Mouse (Mus musculus): ENCODE measurements around the gene Ulk4.
"Not testable (repeated sequence)": the region's sequence is repeated elsewhere in the genome, so short reads cannot be mapped to it uniquely, and the experiment has no call there.

The Ulk4 gene

DNA sequence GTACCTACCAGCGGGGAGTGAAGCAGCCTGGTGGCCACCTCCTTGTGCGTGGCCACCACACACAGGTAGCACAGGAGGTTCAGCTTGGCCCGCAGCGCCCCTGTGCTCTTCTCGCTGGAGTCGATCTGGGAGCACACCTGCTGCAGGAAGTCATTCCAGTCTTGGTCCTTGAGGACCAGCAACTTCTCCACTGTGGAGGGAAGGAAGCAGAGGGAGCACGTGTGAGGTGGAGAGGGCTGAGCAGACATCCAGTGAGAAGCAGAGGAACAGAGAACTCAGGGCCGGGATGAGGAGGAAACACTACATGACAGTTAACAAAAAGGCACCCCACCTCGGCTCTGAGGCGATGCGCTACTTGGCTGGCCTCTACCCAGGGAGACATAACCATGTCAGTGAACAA is 26.1 kb downstream of the Ulk4 start:
- no peak for DNase-seq (ENCODE audit: low read depth, low spot score)

DNA sequence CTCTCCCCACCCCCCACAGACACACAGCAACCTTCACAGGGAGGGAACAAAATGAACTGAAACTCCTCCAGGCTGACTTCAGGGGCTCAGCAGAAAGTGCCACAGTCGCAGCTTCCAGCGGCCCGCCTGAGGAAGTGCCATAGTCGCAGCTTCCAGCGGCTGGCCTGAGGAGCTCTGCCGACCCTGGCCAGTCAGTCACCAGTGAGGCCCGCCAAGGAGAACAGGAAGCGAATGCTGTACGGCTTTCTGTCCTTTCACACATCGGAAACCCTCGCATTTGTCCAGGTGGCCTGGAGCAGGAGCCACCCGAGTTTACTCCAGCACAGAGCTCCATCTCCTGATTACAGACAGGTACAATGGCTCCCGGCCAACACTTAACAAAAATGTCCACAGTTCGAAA is 27.2 kb downstream of the Ulk4 start:
- DNase-seq (ENCODE audit: low read depth, low spot score), result no peak

DNA sequence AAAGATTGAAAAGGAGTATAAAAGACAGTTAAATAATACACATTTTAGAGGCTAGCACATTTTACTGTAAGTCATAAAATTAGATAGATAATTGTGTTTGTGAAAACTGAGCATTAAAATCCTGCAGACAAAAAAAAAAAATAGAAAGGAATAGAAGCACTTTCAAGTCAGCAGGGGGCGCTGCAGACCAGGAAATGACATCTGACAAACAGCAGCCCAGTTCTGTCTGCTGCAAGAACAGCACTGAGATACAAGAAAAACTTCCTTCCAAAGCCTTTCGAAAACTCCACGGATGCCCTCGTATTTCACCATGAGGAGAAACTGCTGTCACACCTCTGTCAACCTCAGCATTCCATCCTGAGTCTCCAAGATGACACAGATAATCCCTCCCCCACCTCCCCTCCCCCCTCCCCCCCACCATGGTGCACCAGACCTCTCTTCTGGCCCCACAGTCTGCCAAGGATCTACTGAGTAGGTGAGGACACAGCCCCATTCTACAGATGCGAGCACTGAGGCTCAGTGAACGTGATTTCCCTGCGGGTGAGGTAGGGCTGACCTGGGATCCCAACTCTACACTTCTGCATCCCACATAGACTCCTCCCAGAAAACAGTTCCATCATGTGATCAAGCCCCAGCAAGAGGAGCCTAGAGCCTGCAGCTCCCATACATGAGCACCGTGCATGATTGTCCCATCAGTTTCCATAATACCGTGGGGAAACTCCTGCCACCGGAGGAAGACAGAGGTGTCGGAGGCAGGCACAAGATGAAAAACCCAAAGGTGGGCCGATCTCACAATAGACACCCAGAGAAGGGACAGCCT is 28.8 kb downstream of the Ulk4 start:
- peak; percentile 89 for DNase-seq (ENCODE audit: low read depth, low spot score)

DNA sequence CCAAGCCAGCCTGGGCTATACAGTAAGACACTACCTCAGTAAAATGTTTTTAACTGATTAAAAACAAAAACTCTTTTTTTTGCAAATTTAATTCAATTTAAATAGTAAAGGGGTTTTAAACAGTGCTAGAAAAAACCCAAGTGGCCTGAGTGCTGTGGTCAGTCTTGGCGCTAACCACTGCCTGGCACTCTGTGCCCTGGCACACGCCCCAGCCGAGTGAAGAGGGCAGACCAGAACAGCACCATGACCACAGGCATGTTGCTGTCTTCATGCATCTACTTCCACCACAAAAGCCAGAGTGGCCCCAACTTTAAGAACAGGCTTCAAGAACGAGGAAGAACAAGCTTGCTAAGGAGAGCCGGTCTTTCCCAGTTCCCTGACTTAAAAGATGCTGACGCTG is 29.9 kb downstream of the Ulk4 start:
- DNase-seq (ENCODE audit: low read depth, low spot score), result no peak

- no peak for DNase-seq (ENCODE audit: low read depth, low spot score)
Observed at GRCm38 (mm10) chr9:121242331-121242730, 34.7 kb downstream of the Ulk4 start.

GRCm38 (mm10) chr9:121241806-121242205 is 35.2 kb downstream of the Ulk4 start:
- DNase-seq (ENCODE audit: low read depth, low spot score), result no peak

- DNase-seq (ENCODE audit: low read depth, low spot score), result no peak
Observed at GRCm38 (mm10) chr9:121241366-121241765, 35.6 kb downstream of the Ulk4 start.

- peak; percentile 77 for DNase-seq (ENCODE audit: low read depth, low spot score)
Observed at GRCm38 (mm10) chr9:121240242-121240641, 36.8 kb downstream of the Ulk4 start.

DNA sequence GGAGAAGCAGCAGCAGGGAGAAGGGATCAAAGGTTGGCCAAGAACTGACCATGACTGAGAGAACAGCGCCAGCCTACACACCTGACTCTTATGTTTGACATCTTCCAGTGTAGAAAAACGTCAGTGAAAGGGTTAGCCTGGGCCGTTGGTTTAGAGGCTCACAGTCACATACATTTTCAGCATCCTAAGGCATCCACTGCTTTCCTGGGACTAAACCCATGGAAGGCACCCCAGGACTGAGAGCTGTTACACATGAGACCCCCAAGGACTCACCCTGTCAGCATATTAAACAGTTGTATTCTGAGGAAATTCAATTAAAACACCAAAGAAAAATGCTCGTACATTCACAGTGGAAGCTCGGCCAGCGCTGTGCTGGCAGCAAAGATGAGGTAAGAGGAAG is 37.4 kb downstream of the Ulk4 start:
- no peak for DNase-seq (ENCODE audit: low read depth, low spot score)

- no peak for DNase-seq (ENCODE audit: low read depth, low spot score)
Observed at GRCm38 (mm10) chr9:121218636-121219035, 58.4 kb downstream of the Ulk4 start.

- DNase-seq (ENCODE audit: low read depth, low spot score), result no peak
Observed at GRCm38 (mm10) chr9:121218230-121218629, 58.8 kb downstream of the Ulk4 start.

GRCm38 (mm10) chr9:121217742-121218141 is 59.3 kb downstream of the Ulk4 start:
- DNase-seq (ENCODE audit: low read depth, low spot score), result no peak

- DNase-seq (ENCODE audit: low read depth, low spot score), result no peak
Observed at GRCm38 (mm10) chr9:121216536-121217320, 60.3 kb downstream of the Ulk4 start.

DNA sequence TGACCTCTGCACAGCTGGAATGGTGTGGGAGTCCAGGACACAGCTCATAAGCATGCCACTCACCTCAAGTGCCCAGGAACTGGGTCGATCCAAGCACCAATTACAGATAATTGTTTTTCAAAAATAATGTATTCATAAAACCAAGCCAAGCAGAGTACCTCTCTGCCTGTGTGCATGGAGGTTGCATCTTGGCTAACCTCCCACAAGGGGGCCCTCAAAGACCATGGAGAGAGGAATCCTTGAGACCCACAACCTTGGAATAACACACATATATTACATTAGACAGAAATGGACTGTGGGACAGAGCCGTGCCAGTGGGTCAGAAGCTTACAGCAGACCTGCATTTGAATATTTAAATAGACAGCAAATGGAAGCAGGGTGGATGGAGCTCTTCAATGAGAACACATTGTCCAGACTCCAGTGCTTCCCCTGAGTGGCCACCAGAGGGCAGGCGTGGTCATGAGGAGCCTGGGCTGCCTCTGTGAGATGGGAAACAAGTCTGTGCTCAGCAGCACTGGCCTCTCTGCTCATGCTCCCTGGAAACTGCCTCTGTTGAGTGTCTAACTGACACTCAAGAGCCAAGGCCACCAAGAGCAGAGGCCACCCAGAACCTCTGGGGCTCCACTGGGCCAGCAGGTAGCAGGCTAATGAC is 61.5 kb downstream of the Ulk4 start:
- DNase-seq (ENCODE audit: low read depth, low spot score), result peak; percentile 67

DNA sequence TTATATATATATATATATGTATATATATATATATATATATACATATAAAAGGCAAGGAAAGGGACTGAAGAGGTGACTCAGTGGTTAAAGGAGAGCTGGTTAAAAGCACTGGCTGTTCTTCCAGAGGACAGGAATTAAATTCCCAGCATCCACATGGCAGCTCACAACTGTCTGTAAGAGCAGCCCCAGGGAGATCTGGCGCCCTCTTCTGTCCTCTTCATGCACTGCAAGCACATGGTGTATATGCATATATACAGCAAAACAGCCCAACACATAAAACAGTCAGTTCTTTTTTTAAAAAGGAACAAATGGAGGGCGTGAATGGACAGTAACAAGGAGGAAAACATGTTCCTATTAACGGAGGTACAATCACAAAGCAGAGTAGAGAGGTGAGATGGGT is 64.7 kb downstream of the Ulk4 start:
- no peak for DNase-seq (ENCODE audit: low read depth, low spot score)

DNA sequence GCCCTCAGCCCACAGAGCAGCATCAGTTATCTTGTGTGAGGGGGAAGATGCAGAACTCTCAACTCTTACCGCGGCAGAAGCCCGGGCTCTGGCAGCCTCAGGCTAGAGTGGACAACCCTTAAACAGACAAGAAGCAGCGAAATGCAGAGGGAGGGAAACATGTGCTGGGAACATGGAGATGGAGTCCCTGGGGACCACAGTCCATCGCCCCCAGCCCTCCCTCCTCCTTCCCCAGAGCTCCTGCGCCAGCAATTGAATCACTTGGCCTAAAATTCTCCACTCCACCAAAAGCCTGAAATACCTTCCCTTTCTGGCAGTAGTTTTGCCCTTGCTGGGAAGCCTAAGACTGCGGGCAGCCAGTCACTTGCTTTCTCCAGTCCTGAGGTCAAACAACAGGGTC is 72.0 kb downstream of the Ulk4 start:
- no peak for DNase-seq (ENCODE audit: low read depth, low spot score)

DNA sequence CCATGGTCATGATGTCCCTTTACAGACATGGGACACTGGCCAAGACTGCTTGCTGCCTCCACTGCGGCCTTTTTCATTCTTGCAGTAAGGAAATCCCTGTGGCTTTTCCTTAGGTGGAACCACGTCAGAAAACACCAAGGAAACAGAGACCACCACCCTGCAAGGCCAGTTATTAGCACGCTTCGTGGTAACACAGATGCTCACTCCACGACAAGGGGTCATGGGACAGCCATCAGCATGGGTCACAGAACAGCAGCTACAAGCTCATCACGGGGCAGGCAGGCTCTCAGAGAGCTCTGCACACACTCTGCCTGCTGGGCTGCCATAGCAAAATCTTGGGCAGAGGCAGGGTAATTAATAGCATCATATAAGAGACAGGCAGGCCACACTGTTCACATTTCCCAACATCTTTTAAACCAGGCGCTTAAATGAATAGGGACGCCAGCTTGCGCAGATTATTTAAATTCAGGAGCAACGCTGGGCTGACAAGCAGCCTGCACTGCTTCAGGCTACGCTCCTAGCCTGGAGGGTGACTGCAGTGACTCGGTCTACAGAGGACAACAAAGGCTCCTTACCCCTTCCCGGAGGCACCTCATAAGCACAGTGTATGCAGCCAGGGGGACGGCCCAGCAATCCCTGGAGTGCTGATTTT is 72.7 kb downstream of the Ulk4 start:
- DNase-seq (ENCODE audit: low read depth, low spot score), result no peak

GRCm38 (mm10) chr9:121203686-121204085 is 73.3 kb downstream of the Ulk4 start:
- DNase-seq (ENCODE audit: low read depth, low spot score), result no peak

DNA sequence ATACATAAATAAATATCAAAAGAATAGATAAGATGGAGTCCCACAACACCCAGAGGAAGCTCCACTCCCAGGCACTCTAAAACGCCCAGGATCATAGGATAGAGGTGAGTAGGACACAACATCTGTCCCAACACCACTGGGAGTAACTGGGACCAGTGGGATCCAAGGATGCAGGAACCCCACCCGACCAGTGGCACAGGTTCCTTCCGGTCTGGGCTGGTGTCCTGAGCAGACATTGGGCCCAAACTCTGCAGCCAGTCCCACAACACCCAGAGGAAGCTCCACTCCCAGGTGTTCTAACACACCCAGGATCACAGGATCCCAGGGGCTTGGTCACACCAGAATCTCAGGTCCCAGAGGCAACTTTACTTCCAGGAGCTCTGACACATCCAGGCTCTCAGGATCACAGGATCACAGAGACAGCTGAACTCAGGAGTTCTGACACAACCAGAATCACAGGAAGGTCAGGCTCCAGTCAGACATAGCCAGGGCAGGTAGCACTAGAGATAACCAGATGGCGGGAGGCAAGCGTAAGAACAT is 77.8 kb downstream of the Ulk4 start:
- not testable (repeated sequence) for DNase-seq (ENCODE audit: low read depth, low spot score)

DNA sequence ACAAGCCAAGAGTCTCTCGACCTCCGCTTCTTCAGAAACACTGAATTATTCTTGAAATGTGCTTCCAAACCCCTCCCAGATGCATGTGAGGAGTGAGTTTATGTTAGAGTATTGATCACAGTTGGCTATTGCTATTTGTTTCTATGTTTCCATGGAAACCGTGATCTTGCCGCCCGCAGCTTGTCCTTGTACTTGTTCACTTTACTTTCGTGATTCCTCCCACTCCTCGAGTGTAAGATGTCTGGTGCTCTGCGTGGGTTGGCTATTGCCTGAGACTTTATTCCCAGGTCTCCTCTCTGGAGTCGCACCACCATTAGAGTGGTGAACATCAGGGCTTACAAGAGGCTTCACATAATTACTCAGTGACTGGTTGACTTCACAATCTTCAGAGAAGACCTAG is 80.5 kb downstream of the Ulk4 start:
- no peak for DNase-seq (ENCODE audit: low read depth, low spot score)

DNA sequence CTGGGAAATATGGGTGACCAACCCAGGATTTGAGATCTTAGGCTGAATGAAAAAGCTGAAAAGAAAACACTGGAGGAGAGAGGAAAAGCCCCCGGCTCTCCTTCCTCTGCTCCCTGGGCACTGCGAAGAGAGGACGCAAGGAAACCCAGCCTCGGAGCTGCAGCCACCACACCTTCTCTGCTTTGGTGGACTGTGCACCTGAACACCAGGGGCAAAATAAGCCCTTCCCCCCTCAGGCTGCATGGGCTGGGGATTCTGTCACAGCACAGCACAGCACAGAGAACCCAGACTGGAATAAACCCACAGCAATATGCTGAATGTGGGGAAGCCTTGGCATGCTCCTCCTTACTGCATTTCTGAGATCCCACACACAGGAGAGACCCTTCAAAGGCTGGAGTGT is 81.9 kb downstream of the Ulk4 start:
- no peak for DNase-seq (ENCODE audit: low read depth, low spot score)

Data from mesoderm, embryonic 11.5 days (tissue).